Mouse (Mus musculus) megakaryocyte, embryonic 14.5 days (primary cell): ENCODE results near the gene 1810009J06Rik. TPM values are rescaled to one million over a fixed set of nuclear protein-coding genes. Genes with fewer than 3 reads are reported as not detected.
"Not testable (repeated sequence)": the region's sequence is repeated elsewhere in the genome, so short reads cannot be mapped to it uniquely, and the experiment has no call there.

Experiments
- H3K27me3 ChIP-seq: replicated peaks from 2 replicates; pipeline ENCODE3; 2012; ENCODE audit warnings: inconsistent platforms
- H3K36me3 ChIP-seq: replicated peaks from 2 replicates; pipeline ENCODE3; 2012; ENCODE audit warnings: low read length, inconsistent platforms, mixed read lengths
- H3K4me1 ChIP-seq: 2 replicates; pipeline ENCODE4 v1.6.1; 2012; ENCODE audit warnings: inconsistent platforms
- H3K4me3 ChIP-seq: replicated peaks from 2 replicates; pipeline ENCODE3; 2012; ENCODE audit warnings: moderate library complexity, mild to moderate bottlenecking, inconsistent platforms
- H3K9me3 ChIP-seq: 2 replicates; pipeline ENCODE4 v1.6.1; 2012; ENCODE audit warnings: inconsistent platforms
- FLI1 ChIP-seq: IDR thresholded peaks from 2 replicates; pipeline ENCODE4 v1.6.1; 2012; ENCODE audit warnings: low read length, inconsistent platforms, mixed read lengths
- GATA1 ChIP-seq: IDR thresholded peaks from 3 replicates; pipeline ENCODE4 v1.6.1; 2012; ENCODE audit warnings: mixed read lengths, low read length, inconsistent platforms, borderline replicate concordance
- polyA plus RNA-seq: library from polyadenylated mRNA; stranded (reverse); fragments of >175 nt; gene quantifications from 2 replicates; pipeline ENCODE4 v1.2.3, GENCODE M21; 2012; ENCODE audit warnings: low replicate concordance; ENCODE audit not compliant: insufficient read depth

The 1810009J06Rik gene
- polyA plus RNA-seq, result not detected in 2 replicates

DNA sequence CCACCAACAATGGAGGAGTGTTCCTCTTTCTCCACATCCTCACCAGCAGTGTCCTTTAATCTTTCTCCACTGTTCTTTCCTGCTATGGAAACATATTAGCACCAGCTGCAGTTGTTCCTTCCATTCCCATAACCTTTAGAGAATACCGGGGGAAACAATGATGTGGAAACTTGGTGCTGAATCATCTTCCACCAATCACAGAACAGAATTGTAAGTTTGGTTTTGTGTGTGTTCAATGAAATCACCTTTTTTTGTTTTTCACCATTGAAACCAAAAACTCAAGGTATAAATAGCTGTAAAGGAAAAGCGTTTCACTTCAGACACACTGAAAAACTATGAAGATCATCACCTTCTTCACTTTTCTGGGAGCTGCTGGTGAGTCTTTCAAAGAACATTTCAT is at the start of gene 1810009J06Rik:
Gene 1810009J06Rik, plus strand, starts transcription at position 301 of the 400 bp plus-strand sequence.
- not testable (repeated sequence) for H3K27me3 ChIP-seq, H3K4me1 ChIP-seq, H3K36me3 ChIP-seq, H3K9me3 ChIP-seq, H3K4me3 ChIP-seq

DNA sequence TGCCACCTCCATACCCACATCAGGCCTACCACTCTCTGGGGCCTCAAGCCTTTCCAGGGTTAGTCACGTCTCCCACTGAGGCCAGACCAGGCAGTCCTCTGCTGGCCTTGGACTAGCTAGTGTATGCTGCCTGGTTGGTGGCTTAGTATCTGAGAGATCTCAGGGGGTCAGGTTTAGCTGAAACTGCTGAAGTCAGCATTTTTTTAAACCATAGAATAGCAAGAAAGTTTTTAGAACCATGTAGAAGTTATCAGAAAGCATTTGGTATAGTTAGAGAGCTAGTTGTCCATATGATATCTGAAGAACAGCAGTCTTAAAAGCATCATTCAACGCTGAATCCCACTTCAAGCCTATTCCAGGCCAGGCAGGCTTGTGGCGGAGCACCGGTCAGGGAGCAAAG is 44.6 kb upstream of the 1810009J06Rik start:
- H3K4me3 ChIP-seq, result no peak overlapping the region
- no peaks in the 10 kb centered on the region for H3K9me3 ChIP-seq
- no peaks in the 10 kb centered on the region for H3K36me3 ChIP-seq
- no peak for TF ChIP-seq GATA1
- no peak for TF ChIP-seq FLI1
- no peaks in the 10 kb centered on the region for H3K27me3 ChIP-seq
- H3K4me1 ChIP-seq, result no peaks in the 10 kb centered on the region

DNA sequence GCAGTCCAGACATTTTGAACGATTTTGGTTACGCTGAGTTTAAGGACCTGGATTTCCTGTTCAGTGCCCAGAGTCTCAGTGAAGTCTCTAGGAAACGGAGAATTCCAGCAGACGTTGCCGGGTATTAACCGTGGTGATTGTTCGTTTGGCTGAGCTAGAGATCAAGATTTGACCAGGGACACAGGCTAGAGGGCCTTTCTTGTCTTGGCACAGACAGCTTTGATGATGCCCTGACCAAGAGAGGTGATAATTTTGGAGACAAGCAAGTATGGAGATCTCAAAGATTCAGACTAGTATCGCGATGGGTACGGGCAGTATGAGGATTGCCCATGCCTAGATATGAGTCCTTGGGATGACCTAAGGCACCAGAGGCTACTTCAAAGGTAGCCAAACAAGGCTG is 24.1 kb upstream of the 1810009J06Rik start, which contains the start of gene 1700074P13Rik:
Gene 1700074P13Rik, minus strand, starts transcription at position 101 of the 400 bp plus-strand sequence.
- Histone ChIP-seq H3K4me1 (no peaks in the 10 kb centered on the region), H3K27me3 (no peaks in the 10 kb centered on the region), H3K36me3 (no peaks in the 10 kb centered on the region), H3K4me3 (no peak within 1 kb of the TSS), H3K9me3 (no peaks in the 10 kb centered on the region)
- no peak for TF ChIP-seq GATA1
- no peak for TF ChIP-seq FLI1

DNA sequence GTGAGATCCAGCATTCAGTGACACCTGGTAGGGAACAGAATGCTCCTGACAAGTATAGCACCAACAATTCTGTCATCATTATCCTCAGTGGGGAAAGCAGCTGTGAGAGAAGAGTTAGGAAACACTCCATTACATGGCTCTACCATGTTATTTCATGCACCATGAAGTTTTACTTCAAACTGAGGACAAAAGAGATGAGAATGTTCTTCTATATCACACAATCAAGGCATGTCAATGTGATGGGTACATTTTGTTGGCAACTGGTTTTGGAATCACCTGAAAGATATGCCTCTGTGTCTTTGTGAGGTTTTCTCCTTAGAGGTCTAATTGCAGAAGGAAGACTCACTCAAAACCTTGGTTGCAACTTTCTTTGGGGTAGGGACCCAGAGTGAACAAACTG is 12.8 kb upstream of the 1810009J06Rik start, which contains the start of gene Gm4744:
Gene Gm4744, minus strand, starts transcription at position 101 of the 400 bp plus-strand sequence.
- no peaks in the 10 kb centered on the region for H3K36me3 ChIP-seq
- TF ChIP-seq FLI1, result no peak
- no peak for TF ChIP-seq GATA1
- no peaks in the 10 kb centered on the region for H3K9me3 ChIP-seq
- H3K4me1 ChIP-seq, result no peaks in the 10 kb centered on the region
- no peaks in the 10 kb centered on the region for H3K27me3 ChIP-seq
- no peak within 1 kb of the TSS for H3K4me3 ChIP-seq

DNA sequence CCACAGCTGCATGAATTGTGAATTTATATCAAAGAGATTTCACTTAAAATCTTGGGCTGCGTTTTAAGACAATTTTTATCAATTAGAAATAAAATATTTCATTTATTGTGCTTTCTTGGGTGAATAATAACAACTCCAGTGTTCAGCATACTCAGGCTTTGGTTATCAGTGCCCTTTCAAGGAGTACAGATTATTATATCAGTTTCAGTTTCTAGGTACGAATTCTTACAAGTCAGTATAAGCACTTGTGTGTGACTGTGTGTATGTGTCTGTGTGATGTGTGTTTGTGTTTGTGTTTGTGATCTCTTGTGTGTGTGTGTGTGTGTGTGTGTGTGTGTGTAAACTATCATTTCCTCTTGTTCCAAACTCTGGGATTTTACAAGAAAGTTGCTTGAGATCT is 10.8 kb upstream of the 1810009J06Rik start:
- H3K4me1 ChIP-seq, result no peaks in the 10 kb centered on the region
- H3K9me3 ChIP-seq, result peaks cover 5% of the 10 kb centered on the region; the same call in 1 of the 2 replicates
- no peak overlapping the region for H3K4me3 ChIP-seq
- H3K36me3 ChIP-seq, result no peaks in the 10 kb centered on the region
- no peaks in the 10 kb centered on the region for H3K27me3 ChIP-seq
- no peak for TF ChIP-seq GATA1
- TF ChIP-seq FLI1, result no peak

DNA sequence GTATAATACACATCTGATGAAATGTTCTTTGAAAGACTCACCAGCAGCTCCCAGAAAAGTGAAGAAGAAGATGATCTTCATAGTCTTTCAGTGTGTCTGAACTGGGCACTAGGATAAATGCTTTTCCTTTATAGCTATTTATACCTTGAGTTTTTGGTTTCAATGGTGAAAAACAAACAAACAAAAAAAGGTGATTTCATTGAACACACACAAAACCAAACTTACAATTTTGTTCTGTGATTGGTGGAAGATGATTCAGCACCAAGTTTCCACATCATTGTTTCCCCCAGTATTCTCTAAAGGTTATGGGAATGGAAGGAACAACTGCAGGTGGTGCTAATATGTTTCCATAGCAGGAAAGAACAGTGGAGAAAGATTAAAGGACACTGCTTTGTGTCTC is 34.8 kb downstream of the 1810009J06Rik start, which contains the start of gene Gm2663:
Gene Gm2663, minus strand, starts transcription at position 101 of the 400 bp plus-strand sequence.
- H3K9me3 ChIP-seq, H3K4me3 ChIP-seq, H3K4me1 ChIP-seq, H3K27me3 ChIP-seq, H3K36me3 ChIP-seq: not testable (repeated sequence)

DNA sequence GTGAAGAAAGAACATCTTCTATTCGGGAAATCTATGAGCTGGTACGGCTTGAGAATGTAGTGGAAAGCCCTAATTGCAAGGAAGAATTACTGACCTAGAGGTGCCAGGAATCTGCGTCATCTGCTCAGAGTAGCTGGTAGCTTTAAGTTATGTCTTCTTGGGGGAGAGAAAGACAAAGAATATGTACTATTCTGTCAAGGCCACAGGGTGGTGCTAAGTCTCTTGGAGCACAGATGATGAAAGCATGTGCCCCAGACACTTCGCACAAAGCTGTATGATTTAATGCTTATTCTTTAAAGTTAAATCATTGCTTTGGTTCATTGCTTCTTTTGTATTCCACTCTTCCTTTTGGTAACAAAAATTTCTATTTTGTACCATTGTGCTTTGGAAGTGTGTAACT is 50.5 kb downstream of the 1810009J06Rik start:
- Histone ChIP-seq H3K4me3 (no peak overlapping the region), H3K9me3 (no peaks in the 10 kb centered on the region), H3K27me3 (no peaks in the 10 kb centered on the region), H3K4me1 (peaks cover 9% of the 10 kb centered on the region; the same call in 1 of the 2 replicates), H3K36me3 (no peaks in the 10 kb centered on the region)
- TF ChIP-seq FLI1 (no peak), GATA1 (no peak)

Other genes starting within 250 kb of the 1810009J06Rik start
- not detected in 2 replicates for gene Moxd2, start 77.3 kb upstream of the 1810009J06Rik start, polyA plus RNA-seq
- not detected in 2 replicates for gene Prss58, start 64.4 kb upstream of the 1810009J06Rik start, polyA plus RNA-seq
- not detected in 2 replicates for gene 1700074P13Rik, start 24.2 kb upstream of the 1810009J06Rik start, polyA plus RNA-seq
- gene Gm4744, start 12.9 kb upstream of the 1810009J06Rik start, polyA plus RNA-seq, result not detected in 2 replicates
- not detected in 2 replicates for gene Gm2663, start 34.7 kb downstream of the 1810009J06Rik start, polyA plus RNA-seq
- gene 2210010C04Rik, start 70.8 kb downstream of the 1810009J06Rik start, polyA plus RNA-seq, result not detected in 2 replicates